Mouse (Mus musculus): Measurements from ENCODE around the gene Rchy1. TPM values are rescaled to one million over a fixed set of nuclear protein-coding genes. Genes with fewer than 3 reads are reported as not detected.

Gene Rchy1
- total and polyA plus RNA-seq, 3 experiments = 28.2 to 34.1 (median 32.4) TPM

GRCm38 (mm10) chr5:91985721-91986120, 22.9 kb upstream of the Rchy1 start:
- Histone ChIP-seq H3K27me3 (replicated peaks) (no peaks in the 10 kb centered on the region), H3K9me3 (replicated peaks; ENCODE audit: low read length) (peaks cover 4% of the 10 kb centered on the region), H3K4me1 (ENCODE audit: control insufficient read depth in 1 of 2, insufficient read depth in 2 of 2) (peaks cover 12 to 36% of the 10 kb centered on the region in 2 experiments; a peak in 3 of 4 replicates), H3K36me3 (replicated peaks in 1 of 2; ENCODE audit: control insufficient read depth in 1 of 2, insufficient read depth in 1 of 2, low read length in 1 of 2) (no peaks in the 10 kb centered on the region), H3K4me3 (replicated peaks in 1 of 3; ENCODE audit: low read depth in 2 of 3, low read length in 2 of 3, poor library complexity in 1 of 3) (no peak overlapping the region), H3K9ac (ENCODE audit: insufficient read depth, low read depth) (no peak overlapping the region), H3K4me2 (ENCODE audit: insufficient read depth, low read depth, poor library complexity, severe bottlenecking) (no peak overlapping the region), H3K79me2 (replicated peaks; ENCODE audit: control insufficient read depth, extremely low read depth, insufficient read depth, poor library complexity, severe bottlenecking) (no peaks in the 10 kb centered on the region), H3K27ac (ENCODE audit: insufficient read depth, low read depth) (no peak overlapping the region)
- TF ChIP-seq NELFE (IDR thresholded peaks at IDR 0.05; ENCODE audit: low read depth, low read length) (no peak), USF1 (IDR thresholded peaks at IDR 0.05; ENCODE audit: low read depth, low read length) (no peak), ZKSCAN1 (IDR thresholded peaks at IDR 0.05; ENCODE audit: borderline replicate concordance, low read depth, low read length) (no peak)
- in situ Hi-C loops (cut with MboI; ENCODE audit: low pct_ligation_motif_present, low pct_unique_long_range_greater_than_20kb, low sequenced_read_pairs) = no loop called here
- dilution Hi-C loops (cut with MboI; ENCODE audit: extremely low pct_ligation_motif_present, extremely low pct_unique_long_range_greater_than_20kb, low sequenced_read_pairs) = no loop called here
- peak; percentile 33 for DNase-seq (ENCODE audit: extremely low read depth)

- no peak for DNase-seq (ENCODE audit: extremely low read depth)
- dilution Hi-C loops (cut with MboI; ENCODE audit: extremely low pct_ligation_motif_present, extremely low pct_unique_long_range_greater_than_20kb, low sequenced_read_pairs) (no loop called here), in situ Hi-C loops (cut with MboI; ENCODE audit: low pct_ligation_motif_present, low pct_unique_long_range_greater_than_20kb, low sequenced_read_pairs) (no loop called here)
Measured at GRCm38 (mm10) chr5:91983490-91983889, 20.6 kb upstream of the Rchy1 start.

DNA sequence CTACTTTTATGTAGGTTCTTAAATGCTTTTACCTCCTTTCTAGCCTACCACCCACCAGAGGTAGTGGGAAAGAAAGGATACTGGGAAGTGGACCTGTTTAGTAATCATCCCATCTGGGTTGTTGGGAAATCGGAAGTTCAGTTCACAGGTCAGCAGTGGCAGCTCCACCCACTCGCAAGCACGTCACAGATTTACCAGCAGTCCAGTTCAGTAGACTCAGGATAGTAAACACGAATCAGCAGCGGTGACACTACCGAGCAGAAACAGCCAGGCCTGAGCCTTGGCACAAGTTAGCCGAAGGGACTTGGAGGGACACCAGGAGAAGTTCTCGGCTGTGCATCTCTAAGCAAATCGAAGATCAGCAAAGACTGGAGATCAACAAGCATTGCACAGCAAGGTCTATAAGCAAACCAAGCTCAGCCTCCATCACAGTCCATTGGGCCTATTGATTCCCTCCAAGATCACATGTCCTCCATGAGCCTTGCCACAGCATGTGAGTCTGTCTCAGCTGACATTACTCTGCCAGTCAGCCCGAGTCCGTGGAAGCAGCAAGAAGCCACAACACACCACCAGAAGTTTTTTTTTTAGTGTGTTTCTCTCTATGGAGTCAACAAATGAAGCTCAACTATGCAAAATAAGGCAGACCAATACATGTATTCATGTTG, 18.4 kb upstream of the Rchy1 start:
- in situ Hi-C loops (cut with MboI; ENCODE audit: low pct_ligation_motif_present, low pct_unique_long_range_greater_than_20kb, low sequenced_read_pairs) (no loop called here), dilution Hi-C loops (cut with MboI; ENCODE audit: extremely low pct_ligation_motif_present, extremely low pct_unique_long_range_greater_than_20kb, low sequenced_read_pairs) (no loop called here)
- Histone ChIP-seq H3K9ac (ENCODE audit: insufficient read depth, low read depth) (no peak overlapping the region), H3K4me1 (ENCODE audit: control insufficient read depth in 1 of 2, insufficient read depth in 2 of 2) (peaks cover 7 to 9% of the 10 kb centered on the region in 2 experiments; a peak in 2 of 4 replicates), H3K4me3 (replicated peaks in 1 of 3; ENCODE audit: low read depth in 2 of 3, low read length in 2 of 3, poor library complexity in 1 of 3) (no peak overlapping the region), H3K9me3 (replicated peaks; ENCODE audit: low read length) (peaks cover 4% of the 10 kb centered on the region), H3K27me3 (replicated peaks) (no peaks in the 10 kb centered on the region), H3K4me2 (ENCODE audit: insufficient read depth, low read depth, poor library complexity, severe bottlenecking) (no peak overlapping the region), H3K27ac (ENCODE audit: insufficient read depth, low read depth) (no peak overlapping the region), H3K36me3 (replicated peaks in 1 of 2; ENCODE audit: control insufficient read depth in 1 of 2, insufficient read depth in 1 of 2, low read length in 1 of 2) (no peaks in the 10 kb centered on the region), H3K79me2 (replicated peaks; ENCODE audit: control insufficient read depth, extremely low read depth, insufficient read depth, poor library complexity, severe bottlenecking) (no peaks in the 10 kb centered on the region)
- DNase-seq (ENCODE audit: extremely low read depth) = no peak
- no peak for TF ChIP-seq NELFE (IDR thresholded peaks at IDR 0.05; ENCODE audit: low read depth, low read length)
- no peak for TF ChIP-seq UBTF (IDR thresholded peaks at IDR 0.05; ENCODE audit: low read depth, low read length)
- no peak for TF ChIP-seq ETS1 (conservative IDR thresholded peaks at IDR 0.05; ENCODE audit: low read depth, low read length)
- TF ChIP-seq CTCF (conservative IDR thresholded peaks at IDR 0.05 in 1 of 2, IDR thresholded peaks at IDR 0.05 in 1 of 2; ENCODE audit: low read depth in 2 of 2, low read length in 2 of 2) = no peak
- no peak for TF ChIP-seq MEF2A (IDR thresholded peaks at IDR 0.05; ENCODE audit: borderline replicate concordance, low read depth, low read length)
- TF ChIP-seq ZMIZ1 (IDR thresholded peaks at IDR 0.05; ENCODE audit: low read depth, low read length) = no peak
- TF ChIP-seq ZC3H11A (IDR thresholded peaks at IDR 0.05; ENCODE audit: low read depth, low read length) = no peak
- no peak for TF ChIP-seq IRF4 (IDR thresholded peaks at IDR 0.05; ENCODE audit: low read depth, low read length)

More at GRCm38 (mm10) chr5:91983490-91983889, 20.6 kb upstream of the Rchy1 start:
- Histone ChIP-seq H3K27me3 (replicated peaks) (no peaks in the 10 kb centered on the region), H3K27ac (ENCODE audit: insufficient read depth, low read depth) (no peak overlapping the region), H3K4me2 (ENCODE audit: insufficient read depth, low read depth, poor library complexity, severe bottlenecking) (no peak overlapping the region), H3K4me1 (ENCODE audit: control insufficient read depth in 1 of 2, insufficient read depth in 2 of 2) (peaks cover 12 to 28% of the 10 kb centered on the region in 2 experiments; a peak in 3 of 4 replicates), H3K79me2 (replicated peaks; ENCODE audit: control insufficient read depth, extremely low read depth, insufficient read depth, poor library complexity, severe bottlenecking) (no peaks in the 10 kb centered on the region), H3K36me3 (replicated peaks in 1 of 2; ENCODE audit: control insufficient read depth in 1 of 2, insufficient read depth in 1 of 2, low read length in 1 of 2) (no peaks in the 10 kb centered on the region), H3K9me3 (replicated peaks; ENCODE audit: low read length) (peaks cover 4% of the 10 kb centered on the region), H3K9ac (ENCODE audit: insufficient read depth, low read depth) (no peak overlapping the region), H3K4me3 (replicated peaks in 1 of 3; ENCODE audit: low read depth in 2 of 3, low read length in 2 of 3, poor library complexity in 1 of 3) (no peak overlapping the region)
- TF ChIP-seq MAX (IDR thresholded peaks at IDR 0.05; ENCODE audit: low read length) (no peak), E2F4 (IDR thresholded peaks at IDR 0.05; ENCODE audit: insufficient replicate concordance, low read depth, low read length) (no peak)
